Mouse (Mus musculus): ENCODE results near the gene Opn1sw.

DNA sequence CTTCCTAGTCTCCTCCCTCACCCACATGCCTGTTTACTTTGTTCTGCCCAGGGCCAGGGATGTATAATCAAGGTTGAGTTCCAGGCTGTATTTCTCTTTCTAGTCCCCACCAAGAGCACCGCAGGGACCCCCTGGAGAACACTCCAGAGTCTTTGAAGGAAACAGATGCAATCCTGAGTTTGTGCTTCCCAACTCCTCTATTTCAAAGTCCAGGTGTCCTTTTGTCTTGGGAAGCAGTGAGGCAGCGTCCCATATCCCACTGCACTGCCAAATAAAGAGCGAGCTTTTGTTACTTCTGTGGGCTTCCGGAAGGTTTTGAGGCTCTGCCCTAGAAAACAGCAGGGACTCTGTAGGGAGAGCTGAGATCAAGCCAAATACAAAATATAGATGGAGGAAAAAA lies 11.6 kb upstream of the Opn1sw start:
- TF ChIP-seq POLR2A (IDR thresholded peaks at IDR 0.05; ENCODE audit: control insufficient read depth in 1 of 2, insufficient read depth in 1 of 2, low read depth in 1 of 2, low read length in 2 of 2, poor library complexity in 1 of 2) (no peak), MAFK (IDR thresholded peaks at IDR 0.05; ENCODE audit: borderline replicate concordance, low read depth, low read length) (no peak), ETS1 (IDR thresholded peaks at IDR 0.05; ENCODE audit: low read depth, low read length) (no peak), MYB (IDR thresholded peaks at IDR 0.05; ENCODE audit: low read depth, low read length) (no peak), GATA1 (IDR thresholded peaks at IDR 0.05; ENCODE audit: low read depth, low read length) (no peak), CTCF (IDR thresholded peaks at IDR 0.05 in 2 of 3, conservative IDR thresholded peaks at IDR 0.05 in 1 of 3; ENCODE audit: control insufficient read depth in 1 of 3, insufficient read depth in 1 of 3, low read depth in 2 of 3, low read length in 3 of 3, poor library complexity in 1 of 3, severe bottlenecking in 1 of 3) (no peak), POLR2AphosphoS2 (IDR thresholded peaks at IDR 0.05; ENCODE audit: low read length) (no peak), E2F4 (IDR thresholded peaks at IDR 0.05; ENCODE audit: borderline replicate concordance, low read depth, low read length) (no peak), ZC3H11A (IDR thresholded peaks at IDR 0.05; ENCODE audit: low read depth, low read length) (no peak), JUND (IDR thresholded peaks at IDR 0.05; ENCODE audit: low read depth, low read length) (no peak), MAX (IDR thresholded peaks at IDR 0.05; ENCODE audit: low read length) (no peak), NELFE (IDR thresholded peaks at IDR 0.05; ENCODE audit: low read depth, low read length) (no peak)

All from MEL (cell line).